Mouse (Mus musculus) small intestine, adult 2 months (tissue): ENCODE data around the gene Prkch.

ENCODE experiments used
- CTCF ChIP-seq: fragments of 200-500 bp; IDR thresholded peaks from 2 replicates; pipeline ENCODE4 v1.5.1; 2012; ENCODE audit warnings: low read depth, mild to moderate bottlenecking, control low read depth, inconsistent platforms, low read length, moderate library complexity, mixed read lengths; ENCODE audit not compliant: insufficient replicate concordance, insufficient read length; ENCODE audit errors: extremely low read depth
- POLR2A ChIP-seq: fragments of 200-500 bp; IDR thresholded peaks from 2 replicates; pipeline ENCODE4 v1.6.1; 2012; ENCODE audit warnings: low read depth, mild to moderate bottlenecking, control low read depth, inconsistent platforms, low read length, moderate library complexity

GRCm38 (mm10) chr12:73696084-73696483 lies 111.5 kb downstream of the Prkch start:
- TF ChIP-seq POLR2A (no peak), CTCF (no peak)
